Mouse (Mus musculus): ENCODE data around the gene Wscd2.

Gene Wscd2

DNA sequence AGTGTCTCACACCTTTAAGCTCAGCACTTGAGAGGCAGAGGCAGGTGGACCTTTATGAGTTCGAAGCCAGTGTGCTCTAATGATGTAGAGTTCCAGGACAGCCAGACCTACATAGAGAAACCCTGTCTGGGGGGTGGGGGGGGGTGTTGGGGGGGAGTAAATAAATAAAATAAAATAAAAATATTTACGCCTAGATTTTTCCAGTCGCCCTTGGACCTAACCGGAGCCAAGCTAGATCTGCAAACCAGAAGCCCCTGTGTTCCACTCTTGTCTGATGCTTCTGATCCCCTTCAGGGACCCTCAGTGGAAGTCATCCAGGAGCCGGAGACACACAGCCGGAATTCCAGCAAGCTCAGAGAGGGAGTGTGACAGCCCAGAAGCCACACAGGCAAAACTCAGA, at the start of gene Wscd2:
Gene Wscd2, plus strand, starts transcription at position 301 of the 400 bp plus-strand sequence.
- DNase-seq (ENCODE audit: low spot score) = no peak

DNA sequence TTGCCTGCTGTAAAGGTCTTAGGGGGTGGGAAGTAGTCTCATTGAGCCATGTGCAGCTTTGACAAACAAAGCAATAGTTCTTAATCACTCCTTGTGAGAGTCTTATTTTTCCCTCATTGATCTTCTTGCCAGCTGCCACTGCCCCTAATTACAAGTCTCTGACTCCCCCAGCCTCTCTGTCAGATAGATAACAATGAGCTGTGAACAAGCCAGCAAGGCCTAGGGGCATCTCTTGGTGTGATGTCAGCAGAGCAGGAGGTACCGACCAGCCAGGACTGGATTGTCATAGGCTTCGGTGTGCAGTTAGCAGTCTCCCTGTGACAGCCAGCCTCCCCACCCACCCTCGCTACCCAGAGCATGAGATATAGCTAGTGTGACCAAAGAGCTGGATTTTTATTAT, 48.0 kb upstream of the Wscd2 start:
- DNase-seq (ENCODE audit: low spot score) = no peak

DNA sequence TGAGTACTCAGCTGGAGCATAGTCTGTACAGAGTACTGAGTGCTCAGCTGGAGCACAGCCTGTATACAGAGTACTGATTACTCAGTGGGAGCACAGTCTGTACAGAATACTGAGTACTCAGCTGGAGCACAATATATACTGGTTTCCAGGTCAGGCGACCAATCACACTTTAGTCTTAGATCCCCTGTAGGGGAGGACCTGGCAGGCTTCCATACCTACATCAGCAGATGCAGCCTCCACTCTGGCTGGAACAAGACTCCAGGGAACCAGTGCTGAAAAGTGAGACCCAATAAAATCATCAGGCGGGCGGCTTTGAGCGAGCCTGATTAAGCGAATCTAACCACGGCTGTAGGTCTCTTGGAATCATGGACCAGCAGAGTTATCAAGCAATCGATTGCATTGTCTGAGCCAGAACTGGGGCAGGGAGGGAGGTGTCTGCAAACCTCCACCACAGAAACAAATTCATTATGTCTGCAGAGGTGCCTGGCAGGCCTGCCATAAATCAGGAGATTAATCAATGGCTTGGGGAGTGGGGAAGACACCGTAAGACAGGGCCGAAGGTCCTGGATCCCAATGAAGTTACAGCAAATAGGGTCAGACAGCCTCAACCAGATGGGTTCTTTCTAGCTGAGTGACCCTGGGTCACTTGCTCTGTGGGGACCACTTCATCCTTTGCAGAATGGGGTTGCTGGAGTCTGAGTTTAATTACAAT, 42.0 kb upstream of the Wscd2 start:
- peak; percentile 71 for DNase-seq (ENCODE audit: low spot score)

DNA sequence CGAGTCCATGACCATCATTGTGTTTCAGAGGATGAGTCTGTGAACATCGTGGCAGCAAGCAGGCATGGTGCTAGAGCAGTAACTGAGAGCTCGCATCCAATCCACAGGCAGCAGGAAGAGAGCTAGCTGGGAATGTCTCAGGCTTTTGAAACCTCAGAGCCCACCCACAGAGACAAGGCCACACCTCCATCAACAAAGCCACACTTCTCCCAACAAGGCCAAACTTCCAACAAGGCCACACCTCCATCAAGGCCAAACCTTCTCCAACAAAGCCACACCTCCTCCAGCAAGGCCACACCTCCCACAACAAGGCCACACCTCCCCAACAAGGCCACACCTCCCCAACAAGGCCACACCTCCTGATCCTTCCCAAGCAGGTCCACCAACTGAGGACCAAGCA, 40.8 kb upstream of the Wscd2 start:
- DNase-seq (ENCODE audit: low spot score) = no peak

DNA sequence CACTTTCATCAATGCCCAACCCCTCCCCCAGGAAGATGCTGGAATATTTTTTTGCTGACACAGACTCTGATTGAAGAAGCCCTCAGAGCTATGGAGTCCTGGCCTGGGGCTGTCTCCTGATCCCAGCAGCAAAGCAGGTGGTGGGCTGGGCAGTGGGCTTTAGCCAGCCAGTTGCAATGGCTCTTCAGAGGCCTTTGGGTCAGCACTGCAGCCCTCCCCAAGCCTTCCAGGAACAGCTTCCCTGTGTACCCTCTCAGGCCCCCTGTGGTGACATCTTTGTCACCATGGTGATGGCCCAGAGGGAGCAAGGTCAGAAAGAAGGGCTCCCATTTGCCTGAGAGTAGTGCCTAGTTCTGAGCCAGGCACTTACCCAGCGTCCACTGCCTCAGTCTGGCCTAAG, 37.4 kb upstream of the Wscd2 start:
- peak; percentile 66 for DNase-seq (ENCODE audit: low spot score)

DNA sequence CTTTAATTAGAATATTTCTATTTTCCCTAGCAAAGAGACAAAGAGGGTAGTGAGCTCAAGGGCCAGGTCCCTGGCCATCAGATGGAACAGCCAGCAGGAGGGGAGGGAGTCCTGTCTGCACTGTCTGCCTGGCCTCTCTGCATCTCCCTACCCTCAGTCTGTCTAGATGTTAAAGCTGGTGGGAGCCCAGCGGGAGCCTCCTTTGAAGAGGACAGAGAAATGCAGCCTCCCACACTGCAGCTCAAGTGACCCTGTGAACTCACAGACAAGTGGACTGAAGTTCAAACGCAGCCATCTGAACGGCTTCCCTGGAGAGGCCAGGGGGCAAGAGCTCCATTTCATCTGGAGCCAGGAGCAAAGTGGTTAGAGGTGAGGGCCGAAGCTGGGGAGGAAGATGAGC, 36.8 kb upstream of the Wscd2 start:
- peak; percentile 84 for DNase-seq (ENCODE audit: low spot score)

DNA sequence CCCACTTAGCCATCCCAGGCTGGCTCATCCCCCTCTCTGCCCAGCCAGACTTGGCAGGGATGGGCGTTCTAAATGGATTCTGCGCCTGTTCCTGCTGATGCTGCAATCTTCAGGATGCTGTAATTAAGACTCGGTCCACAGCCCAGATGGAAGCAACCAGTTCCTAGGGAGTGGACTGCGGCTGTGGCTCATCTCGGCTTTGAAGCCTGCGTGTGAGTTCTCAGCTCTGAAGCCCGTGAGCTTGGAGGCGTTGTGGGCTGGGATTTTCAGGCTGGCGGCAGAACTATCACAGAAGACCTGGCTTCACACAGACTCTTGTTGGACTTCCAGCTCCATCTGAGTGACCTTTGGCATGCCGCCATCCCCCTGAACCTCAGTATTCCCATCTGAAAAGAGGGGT, 34.1 kb upstream of the Wscd2 start:
- DNase-seq (ENCODE audit: low spot score) = no peak

DNA sequence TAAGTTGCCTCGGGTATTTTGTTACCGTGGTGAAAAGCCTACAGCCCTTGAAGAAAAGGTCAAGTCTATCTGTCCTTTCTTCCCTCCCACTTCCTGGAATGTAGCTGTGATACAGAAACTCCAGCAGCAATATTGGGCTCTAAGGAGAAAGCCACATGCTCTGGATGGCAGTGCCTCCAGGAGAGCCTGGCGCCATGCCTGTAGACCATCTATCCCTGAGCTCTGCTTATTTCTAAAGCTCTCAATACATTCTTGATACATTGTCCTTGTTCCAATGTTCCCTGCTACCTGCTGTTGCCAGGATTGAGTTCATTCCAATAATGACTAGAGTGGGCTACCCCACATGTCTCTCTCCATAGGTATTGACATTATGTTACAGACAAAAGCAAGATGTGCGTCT, 33.4 kb upstream of the Wscd2 start:
- no peak for DNase-seq (ENCODE audit: low spot score)

DNA sequence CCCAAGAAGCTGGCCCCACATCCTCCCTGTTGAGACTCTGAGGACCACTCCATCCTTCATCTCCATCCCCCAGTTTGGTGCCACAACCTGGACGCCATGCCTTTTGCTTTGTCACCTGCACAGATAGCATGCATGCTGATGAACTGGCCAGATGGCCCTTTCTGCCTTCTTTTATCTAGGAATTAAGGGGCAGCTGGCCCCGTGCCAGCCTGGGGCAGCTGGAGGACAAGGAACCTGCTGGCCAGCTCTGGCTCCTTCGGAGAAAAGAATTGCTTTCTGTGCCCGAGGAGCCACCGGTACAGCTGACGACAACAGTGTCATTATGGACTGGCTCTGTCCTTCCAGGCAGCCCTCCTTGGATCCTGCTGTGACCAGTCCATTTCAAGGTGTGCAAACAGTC, 32.9 kb upstream of the Wscd2 start:
- no peak for DNase-seq (ENCODE audit: low spot score)

DNA sequence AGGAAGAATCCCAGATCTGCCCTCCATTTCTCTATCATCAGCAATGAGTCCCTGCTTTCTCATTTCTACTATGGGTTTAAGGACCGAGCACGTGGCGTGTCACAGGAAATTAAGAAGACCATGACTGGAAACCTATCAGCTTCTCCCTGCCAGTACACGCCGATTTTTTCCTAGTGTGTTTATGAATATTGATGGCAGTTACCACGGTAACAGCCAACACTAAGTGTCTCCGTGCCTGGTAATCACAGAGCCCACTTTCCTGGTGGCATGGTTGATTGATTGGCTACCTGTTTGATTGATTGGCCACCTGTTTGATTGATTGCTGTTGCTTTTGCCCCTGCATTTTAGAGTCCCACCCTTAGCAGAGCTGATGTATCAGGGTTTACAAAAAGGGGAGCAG, 30.2 kb upstream of the Wscd2 start:
- DNase-seq (ENCODE audit: low spot score) = no peak

DNA sequence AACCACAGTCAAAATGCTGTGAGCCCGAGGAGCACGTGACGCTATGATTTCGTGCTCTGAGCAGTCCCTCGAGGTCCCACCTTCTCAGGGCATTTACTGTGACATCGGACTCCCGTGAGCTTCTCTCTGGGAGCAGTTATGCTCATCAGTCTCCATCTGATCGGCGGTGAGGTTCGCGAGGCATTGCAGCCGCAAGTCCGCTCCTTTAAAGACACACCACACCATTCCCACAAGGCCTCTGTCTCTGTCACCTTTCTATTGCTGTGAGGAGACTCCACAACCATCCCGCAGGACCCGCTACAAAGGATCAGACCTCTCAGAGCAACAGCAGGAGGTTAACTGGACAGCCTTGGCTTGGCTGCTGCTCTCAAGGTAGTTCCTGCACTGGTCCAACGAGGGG, 28.6 kb upstream of the Wscd2 start:
- DNase-seq (ENCODE audit: low spot score) = no peak

DNA sequence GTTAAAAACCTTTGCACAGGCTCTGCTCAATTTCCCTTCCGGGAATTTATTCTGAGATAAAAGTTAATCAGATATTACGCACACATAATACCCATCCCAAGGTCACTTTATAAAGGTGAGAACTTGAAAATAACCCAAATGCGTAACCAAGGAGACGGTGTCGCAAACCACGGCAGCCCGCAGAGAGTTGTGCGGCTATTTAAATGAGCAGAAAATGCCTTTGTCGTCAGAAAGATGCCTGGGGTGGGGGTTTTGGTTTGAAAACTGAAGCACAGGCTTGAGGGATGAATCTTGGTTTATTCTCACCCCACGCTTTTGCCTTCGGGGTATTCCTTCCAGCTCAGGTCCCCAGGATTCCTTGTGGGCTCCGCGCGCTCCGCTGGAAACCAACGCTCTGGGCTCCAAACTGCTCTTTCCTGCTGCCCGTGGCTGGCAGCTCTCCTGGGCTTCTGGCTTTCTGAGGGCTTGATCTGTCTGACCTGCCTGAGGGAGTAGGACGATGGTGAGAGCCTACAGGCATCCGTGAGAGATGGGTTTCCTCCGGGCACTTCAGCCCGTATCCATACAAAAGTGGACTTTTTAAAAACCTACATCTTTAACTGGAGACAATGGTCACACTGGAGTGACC, 28.0 kb upstream of the Wscd2 start:
- no peak for DNase-seq (ENCODE audit: low spot score)

DNA sequence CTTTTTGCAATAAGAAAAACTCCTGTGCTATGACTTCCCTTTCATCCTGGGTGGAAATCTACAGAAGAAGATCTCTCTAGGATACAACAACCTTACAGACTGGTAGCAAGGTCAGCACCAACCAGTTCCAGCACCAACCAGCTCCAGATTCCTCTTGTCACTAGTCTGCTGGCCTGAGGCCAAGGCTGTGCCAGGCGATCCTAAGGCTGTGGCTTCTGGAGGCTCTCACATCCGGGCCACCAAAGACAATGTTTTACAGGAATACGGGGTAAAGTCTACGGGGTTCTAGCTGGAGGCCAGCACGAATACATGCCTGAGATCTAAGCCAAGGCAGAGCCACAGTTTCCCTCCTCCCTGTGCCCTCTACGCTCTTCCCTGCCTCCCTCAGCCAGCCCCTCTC, 25.4 kb upstream of the Wscd2 start:
- no peak for DNase-seq (ENCODE audit: low spot score)

DNA sequence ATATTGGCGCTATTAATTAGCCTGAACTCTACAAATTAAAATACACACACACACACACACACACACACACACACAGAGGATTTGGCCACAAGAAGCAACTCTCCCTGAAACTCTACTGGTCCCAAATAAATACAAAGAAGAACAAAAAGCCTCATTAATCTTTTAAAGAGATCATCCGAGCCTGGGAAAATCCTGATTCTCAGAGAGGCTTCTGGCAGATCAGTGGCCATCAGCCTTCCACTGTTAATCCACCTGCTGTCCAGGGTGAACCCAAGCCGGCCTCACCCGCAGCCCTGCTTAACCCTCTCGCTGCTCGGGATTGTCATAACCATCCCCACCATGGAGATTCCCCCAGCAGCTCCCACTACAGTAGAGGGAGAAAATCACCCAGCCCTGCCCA, 23.6 kb upstream of the Wscd2 start:
- DNase-seq (ENCODE audit: low spot score) = no peak

DNA sequence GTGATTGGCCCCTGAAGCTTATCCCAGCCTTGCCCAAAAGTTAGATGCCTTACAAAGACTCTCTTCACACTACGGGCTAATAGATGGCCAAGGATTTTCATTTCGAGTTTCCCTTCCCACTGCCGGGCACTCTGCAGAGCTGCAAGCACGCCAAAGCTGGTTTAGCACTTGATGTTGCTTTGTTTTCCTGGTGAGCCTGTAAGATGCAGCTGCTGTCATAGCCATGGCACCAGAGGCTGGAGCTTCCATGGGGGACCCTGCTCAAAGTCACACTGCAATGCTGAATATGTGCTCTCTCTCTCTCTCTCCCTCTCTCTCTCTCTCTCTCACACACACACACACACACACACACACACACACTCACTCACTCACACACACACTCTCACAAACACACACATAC, 23.1 kb upstream of the Wscd2 start:
- no peak for DNase-seq (ENCODE audit: low spot score)

DNA sequence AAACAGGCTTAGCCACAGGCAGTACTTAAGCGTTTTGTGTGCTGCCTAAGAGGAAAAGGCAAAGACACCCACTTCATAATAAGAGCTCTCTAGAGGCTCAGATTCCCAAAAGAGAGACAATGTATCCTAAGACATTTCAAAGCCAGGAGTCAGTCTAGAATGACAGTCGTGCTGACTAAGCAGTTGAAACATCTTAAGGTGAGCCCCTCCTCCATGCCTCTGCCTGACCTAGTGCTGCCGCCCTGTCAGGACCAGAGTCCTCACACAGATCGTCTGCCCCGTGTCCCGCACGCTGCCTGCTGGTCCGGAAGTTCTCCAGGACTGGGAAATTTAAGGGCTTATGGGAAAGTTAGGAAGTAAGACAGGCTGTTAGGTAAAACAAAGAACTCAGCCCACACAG, 22.4 kb upstream of the Wscd2 start:
- DNase-seq (ENCODE audit: low spot score) = peak; percentile 71

DNA sequence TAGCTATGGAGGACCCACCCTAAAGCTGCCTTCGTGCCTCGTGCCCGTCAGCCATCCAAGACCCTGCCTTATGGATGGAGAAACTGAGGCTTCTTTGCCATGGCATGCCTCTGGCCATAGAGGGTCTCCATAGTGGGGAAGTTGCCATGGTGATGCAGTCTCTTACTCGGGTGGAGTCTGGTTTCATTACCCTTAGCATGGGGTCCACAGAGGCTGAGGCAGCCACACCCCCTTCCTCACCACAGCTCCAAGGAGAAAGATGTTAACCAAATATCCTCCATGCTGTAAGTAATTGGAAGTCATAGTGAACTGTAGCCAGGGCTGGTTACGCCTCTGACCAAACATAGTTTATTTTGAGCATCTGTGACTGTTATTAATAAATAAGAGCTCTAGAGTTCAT, 21.5 kb upstream of the Wscd2 start:
- no peak for DNase-seq (ENCODE audit: low spot score)

DNA sequence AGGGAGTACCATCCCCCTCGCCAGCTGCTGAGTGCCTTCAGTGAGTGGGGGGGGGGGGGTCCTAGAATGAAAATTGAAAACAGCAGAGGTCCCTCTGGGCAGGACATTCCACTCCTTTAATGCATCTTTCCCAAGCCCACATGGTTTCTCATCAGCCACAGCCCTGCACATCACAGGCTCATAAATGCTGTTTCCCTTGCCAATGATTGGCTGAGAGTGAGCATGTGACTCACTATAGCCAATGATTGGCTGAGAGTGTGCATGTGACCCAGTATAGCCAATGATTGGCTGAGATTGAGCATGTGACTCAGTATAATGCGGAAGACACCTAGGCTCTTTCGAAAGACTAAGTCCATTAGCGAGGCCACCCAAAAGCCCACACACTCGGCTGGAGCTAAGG, 20.9 kb upstream of the Wscd2 start:
- DNase-seq (ENCODE audit: low spot score) = peak; percentile 31

DNA sequence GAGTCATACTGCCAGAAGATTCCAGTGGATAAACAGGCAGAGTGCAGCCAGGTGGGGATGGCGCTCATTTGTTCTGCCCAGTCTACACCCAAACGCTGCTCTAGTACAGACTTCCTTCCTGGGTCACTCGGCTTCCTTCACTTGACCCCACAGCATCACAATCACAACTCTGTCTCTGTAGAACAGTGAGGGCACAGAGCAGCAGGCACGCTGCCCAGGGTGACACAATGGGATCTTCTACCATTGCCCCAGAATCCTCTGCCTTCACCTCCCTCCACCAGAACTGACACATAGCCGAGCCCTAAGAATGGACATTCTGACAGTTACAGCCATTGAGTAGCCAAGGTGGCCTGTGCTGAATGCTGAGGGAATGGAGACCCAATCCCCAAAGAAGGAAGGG, 20.3 kb upstream of the Wscd2 start:
- DNase-seq (ENCODE audit: low spot score) = no peak

DNA sequence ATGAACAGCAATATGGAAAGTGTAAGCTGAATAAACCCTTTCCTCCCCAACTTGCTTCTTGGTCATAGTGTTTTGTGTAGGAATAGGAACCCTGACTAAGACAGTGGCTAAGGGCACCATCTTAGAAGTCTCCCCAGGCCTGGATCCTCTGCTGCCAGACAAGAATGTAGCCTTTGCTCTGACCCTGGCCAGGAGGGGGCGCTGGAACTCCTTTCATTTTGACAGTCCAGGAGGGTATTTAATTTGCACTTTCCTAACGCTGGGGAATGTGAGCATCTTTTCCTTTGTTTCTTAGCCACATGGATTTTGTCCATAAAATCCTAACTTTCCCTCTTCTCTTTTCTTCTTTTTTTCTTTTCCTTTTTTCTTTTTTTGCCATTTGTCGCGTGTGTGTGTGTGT, 18.7 kb upstream of the Wscd2 start:
- peak; percentile 70 for DNase-seq (ENCODE audit: low spot score)

DNA sequence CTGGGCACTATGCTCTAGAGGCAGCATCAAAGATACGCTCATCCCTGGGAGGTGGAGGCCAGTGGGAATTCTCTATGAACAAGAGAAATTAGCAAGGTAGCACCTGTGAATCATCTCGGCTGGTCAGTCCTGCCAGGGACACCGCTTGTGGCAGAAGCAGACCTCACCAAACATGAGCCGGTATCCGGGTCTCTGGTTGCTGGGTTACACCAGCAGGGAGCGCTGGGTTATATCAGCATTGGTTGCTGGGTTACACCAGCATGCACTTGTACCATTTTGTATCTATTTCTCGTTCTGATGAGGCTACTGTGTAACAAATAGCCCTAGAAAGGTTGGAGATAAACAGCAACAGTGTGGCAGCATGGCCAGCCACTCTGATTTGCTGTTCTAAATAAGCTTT, 17.8 kb upstream of the Wscd2 start:
- DNase-seq (ENCODE audit: low spot score) = no peak

DNA sequence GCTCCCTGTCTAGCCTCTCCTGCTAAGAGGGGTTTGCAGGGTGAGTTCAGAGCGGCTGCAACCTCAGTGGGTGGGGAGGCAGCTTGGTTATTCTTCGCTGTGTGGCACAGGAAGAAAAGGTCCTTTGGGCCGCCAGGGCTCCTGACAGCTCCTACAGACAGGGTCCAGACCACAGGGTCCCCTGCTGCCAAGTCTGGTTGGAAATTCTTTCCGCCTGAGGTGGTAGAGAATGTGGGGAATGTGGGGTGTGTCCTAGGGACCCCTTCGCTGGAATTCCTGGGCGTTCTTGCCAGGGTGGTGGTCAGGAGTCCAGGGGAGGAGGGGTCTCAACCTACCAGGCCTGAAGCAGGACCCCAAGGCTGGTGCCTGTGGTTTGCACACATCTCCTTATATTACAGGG, 13.3 kb upstream of the Wscd2 start:
- DNase-seq (ENCODE audit: low spot score) = no peak

DNA sequence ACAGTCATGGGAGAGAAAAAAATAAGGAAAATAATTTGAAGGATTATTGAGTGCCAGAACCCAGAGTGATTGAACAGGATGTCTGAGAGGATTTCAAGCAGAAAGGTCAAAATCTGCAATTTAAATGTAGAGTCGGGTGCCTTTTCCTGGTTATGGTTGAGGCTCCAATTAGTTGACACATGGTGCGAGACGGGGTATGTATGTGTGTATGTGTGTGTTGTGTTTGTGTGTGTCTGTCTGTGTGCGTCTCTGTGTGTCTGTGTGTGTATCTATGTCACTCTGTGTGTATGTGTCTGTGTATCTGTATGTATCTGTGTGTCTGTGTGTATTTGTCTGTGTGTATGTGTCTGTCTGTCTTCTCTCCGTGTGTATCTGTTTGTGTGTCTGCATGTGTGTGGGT, 11.1 kb upstream of the Wscd2 start:
- no peak for DNase-seq (ENCODE audit: low spot score)

DNA sequence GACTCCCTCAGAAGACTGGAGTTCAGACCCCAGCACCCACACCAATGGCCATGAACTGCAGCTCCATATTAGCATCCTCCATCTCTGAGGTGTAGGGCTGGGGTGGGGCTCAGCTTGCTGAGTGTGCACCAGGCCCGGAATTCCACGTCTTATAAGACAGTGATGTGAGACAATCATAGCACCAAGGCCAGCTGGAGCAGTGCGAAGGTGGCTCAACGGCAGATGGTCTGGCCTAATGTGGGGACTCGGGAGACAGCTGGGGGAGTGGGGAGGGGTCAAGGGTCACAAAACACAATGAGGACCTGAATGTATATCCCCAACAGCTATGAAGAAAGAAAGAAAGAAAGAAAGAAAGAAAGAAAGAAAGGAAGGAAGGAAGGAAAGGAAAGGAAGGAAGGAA, 9.7 kb upstream of the Wscd2 start:
- no peak for DNase-seq (ENCODE audit: low spot score)

Data from embryo, embryonic 10 days (tissue).